Mouse (Mus musculus) kidney, adult 8-10 months (tissue): ENCODE results near the gene Alx1.

Source experiments
- DNase-seq, 2 experiments: peaks; one replicate each; pipeline ENCODE4 v3.0.0; 2022

Gene Alx1

GRCm38 (mm10) chr10:103029730-103030490, at the start of gene Alx1:
TSS of gene Alx1 (minus strand) at chr10:103030215.
- no peak for DNase-seq

- no peak for DNase-seq
Observed at GRCm38 (mm10) chr10:103049593-103049992, 19.6 kb upstream of the Alx1 start.

GRCm38 (mm10) chr10:103046623-103047022, 16.6 kb upstream of the Alx1 start:
- no peak for DNase-seq

GRCm38 (mm10) chr10:103045019-103045418, 15.0 kb upstream of the Alx1 start:
- no peak for DNase-seq

GRCm38 (mm10) chr10:103035002-103035640, 5.1 kb upstream of the Alx1 start:
- DNase-seq, result no peak

GRCm38 (mm10) chr10:103030931-103031330, 916 bp upstream of the Alx1 start:
- no peak for DNase-seq

GRCm38 (mm10) chr10:103029132-103029729, 784 bp downstream of the Alx1 start:
- no peak for DNase-seq

GRCm38 (mm10) chr10:103028253-103029131, 1.5 kb downstream of the Alx1 start:
- peak; percentile 11 to 19 for DNase-seq

- DNase-seq, result no peak
Observed at GRCm38 (mm10) chr10:103027931-103028252, 2.1 kb downstream of the Alx1 start.

GRCm38 (mm10) chr10:103027226-103027930, 2.6 kb downstream of the Alx1 start:
- DNase-seq, result no peak

GRCm38 (mm10) chr10:103026636-103027225, 3.3 kb downstream of the Alx1 start:
- DNase-seq, result no peak

GRCm38 (mm10) chr10:103002556-103002955, 27.5 kb downstream of the Alx1 start:
- no peak for DNase-seq

- DNase-seq, result peak in 1 of 2 experiments; percentile 4
Observed at GRCm38 (mm10) chr10:103000902-103001301, 29.1 kb downstream of the Alx1 start.

GRCm38 (mm10) chr10:102999584-102999983, 30.4 kb downstream of the Alx1 start:
- DNase-seq, result no peak

GRCm38 (mm10) chr10:102975106-102975505, 54.9 kb downstream of the Alx1 start:
- DNase-seq, result no peak

- DNase-seq, result no peak
Observed at GRCm38 (mm10) chr10:102959602-102960001, 70.4 kb downstream of the Alx1 start.
